Mouse (Mus musculus) neural tube, embryonic 12.5 days (tissue): ENCODE measurements around the gene Mecr. TPM values are rescaled to one million over a fixed set of nuclear protein-coding genes. Genes with fewer than 3 reads are reported as not detected.
A peak's percentile ranks its signal among the peaks of the same experiment; 100 is the strongest.

Source experiments
- ATAC-seq: fragments of 200-750 bp; cut with Nextera tagmentation; 2 replicates; pipeline ENCODE4 v1.8.0; 2017; ENCODE audit warnings: low read depth, mild to moderate bottlenecking, moderate TSS enrichment, moderate library complexity; ENCODE audit not compliant: low FRiP score
- H3K27ac ChIP-seq: fragments of 300-500 bp; sonication (generic); 2 replicates; pipeline ENCODE4 v1.5.1; 2016
- H3K27me3 ChIP-seq: fragments of 300-500 bp; sonication (generic); replicated peaks from 2 replicates; pipeline ENCODE4 v1.6.1; 2016; ENCODE audit warnings: mild to moderate bottlenecking
- H3K36me3 ChIP-seq: fragments of 300-500 bp; sonication (generic); 2 replicates; pipeline ENCODE4 v1.6.1; 2016; ENCODE audit warnings: mild to moderate bottlenecking
- H3K4me1 ChIP-seq: fragments of 300-500 bp; sonication (generic); 2 replicates; pipeline ENCODE4 v1.6.1; 2016
- H3K4me2 ChIP-seq: fragments of 300-500 bp; sonication (generic); replicated peaks from 2 replicates; pipeline ENCODE4 v1.6.1; 2016; ENCODE audit warnings: mild to moderate bottlenecking
- H3K4me3 ChIP-seq: fragments of 300-500 bp; sonication (generic); 2 replicates; pipeline ENCODE4 v1.5.1; 2016
- H3K9ac ChIP-seq: fragments of 300-500 bp; sonication (generic); 2 replicates; pipeline ENCODE4 v1.6.1; 2016; ENCODE audit warnings: mild to moderate bottlenecking
- H3K9me3 ChIP-seq: fragments of 300-500 bp; sonication (generic); 2 replicates; pipeline ENCODE4 v1.6.1; 2016; ENCODE audit warnings: mild to moderate bottlenecking
- WGBS: fragments of 180-500 bp; shearing (Covaris S2); methylation state at CpG from one replicate; pipeline ENCODE4 v1.1.7; 2016; 5-methylcytosine and 5-hydroxymethylcytosine counted together
- polyA plus RNA-seq: library from polyadenylated mRNA; unstranded; fragments of >200 nt; fragmentation: Nextera tagmentation; extraction: Ambion mirVana; gene quantifications from 2 replicates; pipeline ENCODE4 v1.2.1, GENCODE M21; 2016

Gene Mecr
- polyA plus RNA-seq, 1 experiment from 2014 or later: 36.4 TPM

DNA sequence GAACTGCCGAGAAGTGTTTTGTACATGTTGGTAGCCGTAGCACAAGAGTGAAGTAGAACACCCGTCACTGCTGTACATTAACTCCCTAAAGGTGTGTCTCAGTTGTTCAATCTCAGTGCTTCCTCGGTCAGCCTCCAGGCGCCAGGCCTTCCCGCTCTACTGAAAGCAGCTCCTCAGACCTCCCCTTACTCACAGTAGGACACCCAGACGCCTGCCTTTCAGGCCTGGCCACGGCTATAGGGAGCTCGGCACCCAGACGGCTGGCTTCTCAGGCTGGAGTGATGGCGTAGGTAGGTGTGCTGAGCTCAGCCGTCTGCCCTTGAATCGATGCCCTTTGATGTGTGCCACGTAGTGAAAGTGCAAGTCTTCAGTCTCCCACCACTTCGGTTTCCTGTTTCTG lies 57.8 kb downstream of the Mecr start:
- H3K4me3 ChIP-seq: no peak overlapping the region
- H3K4me2 ChIP-seq: no peak overlapping the region
- no peak for ATAC-seq
- H3K9me3 ChIP-seq: no peaks in the 10 kb centered on the region
- H3K27me3 ChIP-seq: no peaks in the 10 kb centered on the region
- 94% methylated on average over 15 of the region's 15 CpGs for WGBS
- H3K27ac ChIP-seq: no peak overlapping the region
- H3K36me3 ChIP-seq: peaks cover 67% of the 10 kb centered on the region
- H3K9ac ChIP-seq: no peak overlapping the region
- H3K4me1 ChIP-seq: no peaks in the 10 kb centered on the region

GRCm38 (mm10) chr4:131904478-131904877 lies 61.2 kb downstream of the Mecr start:
- no peak overlapping the region for H3K4me2 ChIP-seq
- 62% methylated on average over 8 of the region's 8 CpGs for WGBS
- no peak overlapping the region for H3K4me3 ChIP-seq
- H3K4me1 ChIP-seq: 0 out of 2 replicates have a peak, but pooled peaks cover 2% of the 10 kb centered on the region
- H3K9me3 ChIP-seq: no peaks in the 10 kb centered on the region
- peaks cover 45% of the 10 kb centered on the region for H3K36me3 ChIP-seq
- ATAC-seq: no peak
- H3K27me3 ChIP-seq: no peaks in the 10 kb centered on the region
- no peak overlapping the region for H3K27ac ChIP-seq
- H3K9ac ChIP-seq: no peak overlapping the region

DNA sequence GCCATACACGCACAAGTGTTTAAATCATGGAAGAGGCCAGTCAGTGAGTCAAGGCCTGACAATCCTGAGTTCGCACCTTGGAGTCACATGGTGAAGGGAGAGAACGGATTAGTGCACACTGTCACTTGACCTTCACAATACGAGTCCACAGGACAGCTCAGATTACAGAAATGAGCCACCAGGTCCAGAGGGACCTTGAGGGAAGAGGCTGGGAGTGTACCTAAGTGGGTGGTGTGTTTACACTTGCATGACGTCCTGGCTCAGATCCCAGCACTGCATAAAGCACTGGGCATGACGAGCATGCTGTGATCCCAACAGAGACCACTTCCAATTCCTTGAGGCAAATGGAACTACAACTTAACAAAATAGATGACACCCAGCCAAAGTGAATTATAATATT lies 63.2 kb downstream of the Mecr start:
- no peaks in the 10 kb centered on the region for H3K27me3 ChIP-seq
- H3K36me3 ChIP-seq: peaks cover 26% of the 10 kb centered on the region
- H3K4me3 ChIP-seq: no peak overlapping the region
- no peak overlapping the region for H3K4me2 ChIP-seq
- no peak overlapping the region for H3K27ac ChIP-seq
- WGBS: 77% methylated on average over 6 of the region's 6 CpGs
- peaks cover 18% of the 10 kb centered on the region for H3K4me1 ChIP-seq
- ATAC-seq: no peak
- no peak overlapping the region for H3K9ac ChIP-seq
- no peaks in the 10 kb centered on the region for H3K9me3 ChIP-seq

- ATAC-seq: no peak
- Histone ChIP-seq H3K36me3 (peaks cover 13% of the 10 kb centered on the region; the same call in 1 of the 2 replicates), H3K9me3 (no peaks in the 10 kb centered on the region), H3K27me3 (peaks cover 9% of the 10 kb centered on the region), H3K4me1 (peaks cover 18% of the 10 kb centered on the region), H3K27ac (no peak overlapping the region), H3K4me2 (no peak overlapping the region), H3K9ac (no peak overlapping the region), H3K4me3 (no peak overlapping the region)
- 98% methylated on average over 3 of the region's 3 CpGs for WGBS
Measured at GRCm38 (mm10) chr4:131907912-131908311, 64.6 kb downstream of the Mecr start.

DNA sequence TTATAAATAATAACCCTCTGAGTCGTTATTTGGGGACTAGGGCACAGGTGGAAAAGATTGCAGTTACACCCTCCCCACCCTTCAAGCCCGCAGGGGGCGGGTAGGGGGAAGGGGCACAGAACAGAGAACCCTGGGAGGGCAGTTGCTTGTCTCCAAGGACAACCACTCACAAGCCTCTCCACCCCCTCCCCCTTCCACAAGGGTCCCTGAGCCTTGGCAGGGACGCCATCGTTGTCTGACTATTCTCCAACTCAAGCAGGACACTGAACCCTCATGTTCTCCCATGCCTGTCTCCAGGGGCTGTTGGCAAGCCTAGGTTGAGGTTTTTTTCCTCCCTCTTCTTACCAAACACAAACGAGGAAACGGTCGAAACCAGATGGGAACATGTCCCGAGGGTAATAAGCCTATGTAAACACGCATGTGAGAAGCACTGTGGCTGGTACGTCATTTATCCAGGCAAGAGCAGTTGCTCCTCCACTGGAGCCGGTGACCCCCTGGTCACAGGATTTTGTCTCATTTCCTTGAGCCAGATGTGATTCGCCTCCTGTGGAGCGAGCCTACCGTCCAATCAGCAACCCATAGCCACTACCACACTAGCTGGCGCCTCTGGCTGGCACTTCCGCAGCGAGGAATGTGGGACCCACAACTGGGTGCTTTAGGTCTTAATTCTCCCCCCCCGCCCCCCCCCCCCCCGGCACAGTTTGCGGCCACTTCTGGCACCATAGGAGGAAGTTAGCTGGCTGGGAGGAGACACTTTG lies 67.1 kb downstream of the Mecr start:
- H3K4me3 ChIP-seq: no peak overlapping the region
- peaks cover 36% of the 10 kb centered on the region for H3K4me1 ChIP-seq
- peaks cover 19% of the 10 kb centered on the region for H3K27me3 ChIP-seq
- H3K9me3 ChIP-seq: no peaks in the 10 kb centered on the region
- no peak overlapping the region for H3K27ac ChIP-seq
- H3K9ac ChIP-seq: no peak overlapping the region
- ATAC-seq: peak; percentile 56; the same call in 1 of the 2 replicates
- WGBS: 19% methylated on average over 18 of the region's 21 CpGs
- peak overlapping the region; percentile 34 for H3K4me2 ChIP-seq
- H3K36me3 ChIP-seq: 0 out of 2 replicates have a peak, but pooled peaks cover 3% of the 10 kb centered on the region

DNA sequence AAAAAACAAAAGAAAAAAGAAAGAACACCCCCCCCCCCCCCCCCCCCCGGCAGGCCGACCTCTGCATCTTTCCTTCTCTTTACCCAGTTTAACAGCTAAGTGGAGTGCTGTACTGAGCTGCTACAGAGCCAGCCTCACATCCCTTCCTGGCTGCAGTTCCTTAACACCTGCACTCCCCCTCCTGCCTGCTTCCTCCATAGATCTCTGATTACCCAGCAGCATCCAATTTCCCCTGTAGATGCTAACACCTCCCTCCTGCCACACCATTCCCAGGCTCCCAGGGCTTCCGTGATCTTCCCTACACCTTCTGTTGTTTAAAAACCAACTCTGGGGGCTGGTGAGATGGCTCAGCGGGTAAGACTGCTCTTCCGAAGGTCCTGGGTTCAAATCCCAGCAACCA lies 68.3 kb downstream of the Mecr start:
- Histone ChIP-seq H3K36me3 (no peaks in the 10 kb centered on the region), H3K4me1 (peaks cover 47% of the 10 kb centered on the region), H3K27me3 (peaks cover 30% of the 10 kb centered on the region), H3K4me2 (no peak overlapping the region), H3K9ac (no peak overlapping the region), H3K4me3 (no peak overlapping the region), H3K27ac (no peak overlapping the region), H3K9me3 (no peaks in the 10 kb centered on the region)
- no peak for ATAC-seq
- 48% methylated on average over 4 of the region's 5 CpGs for WGBS

DNA sequence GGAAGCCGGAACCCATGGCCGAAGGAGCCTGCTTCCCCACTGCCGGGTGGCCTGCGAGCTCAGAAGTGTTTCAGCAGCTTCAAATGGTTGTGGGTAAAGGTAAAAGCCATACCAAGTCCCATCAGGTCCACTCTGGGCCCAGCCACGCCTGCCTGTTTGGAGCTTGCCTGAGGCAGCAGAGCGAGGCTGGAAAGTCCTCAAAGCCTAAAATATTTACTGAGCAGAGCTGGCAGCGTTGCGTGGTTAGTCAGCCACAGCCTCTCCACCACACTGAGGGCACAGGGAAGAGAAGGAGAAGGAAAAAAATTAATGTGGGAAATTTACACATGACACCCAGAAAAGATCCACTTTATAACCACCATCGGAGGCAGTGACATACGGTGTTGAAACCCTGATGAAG lies 70.3 kb downstream of the Mecr start:
- ATAC-seq: no peak
- 60% methylated on average over 10 of the region's 10 CpGs for WGBS
- peaks cover 49% of the 10 kb centered on the region for H3K4me1 ChIP-seq

GRCm38 (mm10) chr4:131914046-131914643 lies 70.9 kb downstream of the Mecr start:
- ATAC-seq: no peak
- H3K9ac ChIP-seq: no peak overlapping the region
- no peaks in the 10 kb centered on the region for H3K36me3 ChIP-seq
- H3K4me2 ChIP-seq: 0 out of 2 replicates have a peak overlapping the region, but pooled peaks have one; percentile 9
- H3K4me1 ChIP-seq: peaks cover 55% of the 10 kb centered on the region
- H3K4me3 ChIP-seq: no peak overlapping the region
- no peak overlapping the region for H3K27ac ChIP-seq
- H3K9me3 ChIP-seq: no peaks in the 10 kb centered on the region
- H3K27me3 ChIP-seq: peaks cover 55% of the 10 kb centered on the region
- WGBS: 10% methylated on average over 9 of the region's 9 CpGs

More for the DNA sequence above, 70.3 kb downstream of the Mecr start:
- Histone ChIP-seq H3K27me3 (peaks cover 49% of the 10 kb centered on the region), H3K9ac (no peak overlapping the region), H3K4me3 (no peak overlapping the region), H3K4me2 (no peak overlapping the region), H3K36me3 (no peaks in the 10 kb centered on the region), H3K27ac (no peak overlapping the region), H3K9me3 (no peaks in the 10 kb centered on the region)

GRCm38 (mm10) chr4:131914891-131915469 lies 71.7 kb downstream of the Mecr start:
- H3K4me1 ChIP-seq: peaks cover 51% of the 10 kb centered on the region
- no peak overlapping the region; the same call in none of the 2 replicates for H3K4me3 ChIP-seq
- H3K9me3 ChIP-seq: no peaks in the 10 kb centered on the region
- peaks cover 63% of the 10 kb centered on the region for H3K27me3 ChIP-seq
- no peaks in the 10 kb centered on the region for H3K36me3 ChIP-seq
- WGBS: under 1% methylated on average over 31 of the region's 31 CpGs
- H3K4me2 ChIP-seq: peak overlapping the region; percentile 59
- H3K9ac ChIP-seq: peak overlapping the region; percentile 42; the same call in 1 of the 2 replicates
- no peak overlapping the region for H3K27ac ChIP-seq
- no peak for ATAC-seq

DNA sequence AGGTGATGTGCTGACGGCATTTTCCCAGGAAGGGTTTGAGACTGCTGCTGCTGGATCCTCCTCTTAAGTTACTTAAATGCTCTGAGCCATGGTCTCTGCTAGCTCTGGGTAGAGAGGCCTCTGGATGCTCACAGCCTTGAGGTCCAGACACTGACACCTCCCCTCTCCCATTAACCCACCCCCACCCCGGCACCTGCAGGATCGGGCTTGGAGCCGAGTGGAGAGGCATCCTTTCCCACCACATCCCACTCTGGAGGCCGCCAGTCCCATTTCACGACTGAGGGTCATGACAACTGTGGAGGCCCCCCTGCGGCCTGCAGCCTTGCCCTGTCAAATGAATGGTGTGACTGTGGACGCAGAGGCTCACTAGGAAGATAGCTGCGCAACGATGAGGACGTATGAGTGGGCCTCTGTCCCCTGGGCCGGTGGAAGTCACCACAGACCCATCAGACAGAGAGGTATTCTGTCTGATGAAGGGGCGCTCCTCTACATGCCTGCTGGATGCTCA lies 72.6 kb downstream of the Mecr start:
- 0 out of 2 replicates have a peak, but pooled peaks have one; percentile 19 for ATAC-seq
- peaks cover 72% of the 10 kb centered on the region for H3K27me3 ChIP-seq
- no peak overlapping the region; the same call in 1 of the 2 replicates for H3K4me3 ChIP-seq
- WGBS: 16% methylated on average over 13 of the region's 13 CpGs
- no peaks in the 10 kb centered on the region for H3K36me3 ChIP-seq
- H3K27ac ChIP-seq: no peak overlapping the region
- H3K4me2 ChIP-seq: peak overlapping the region; percentile 59
- no peaks in the 10 kb centered on the region for H3K9me3 ChIP-seq
- peaks cover 51% of the 10 kb centered on the region for H3K4me1 ChIP-seq
- no peak overlapping the region for H3K9ac ChIP-seq

DNA sequence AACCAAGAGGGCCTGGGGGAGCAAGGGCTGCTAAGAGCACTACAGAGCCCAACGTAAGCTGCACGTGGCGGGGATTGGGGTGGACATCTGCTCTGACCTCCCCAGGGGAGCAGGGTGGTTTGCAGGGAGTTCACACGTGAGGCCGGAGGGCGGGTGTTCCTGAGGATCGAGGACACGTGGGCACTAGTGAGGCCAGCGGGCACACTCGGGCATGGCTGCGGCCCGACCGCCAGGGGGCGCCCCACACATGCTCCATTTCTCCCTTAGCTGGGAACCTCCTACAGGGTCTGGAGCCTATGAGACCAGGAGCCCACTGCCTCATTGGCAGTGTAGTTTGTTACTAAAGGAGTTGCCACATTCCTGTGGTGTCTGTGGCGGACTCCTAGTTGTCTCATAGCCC lies 73.2 kb downstream of the Mecr start:
- peaks cover 78% of the 10 kb centered on the region for H3K27me3 ChIP-seq
- peaks cover 54% of the 10 kb centered on the region for H3K4me1 ChIP-seq

DNA sequence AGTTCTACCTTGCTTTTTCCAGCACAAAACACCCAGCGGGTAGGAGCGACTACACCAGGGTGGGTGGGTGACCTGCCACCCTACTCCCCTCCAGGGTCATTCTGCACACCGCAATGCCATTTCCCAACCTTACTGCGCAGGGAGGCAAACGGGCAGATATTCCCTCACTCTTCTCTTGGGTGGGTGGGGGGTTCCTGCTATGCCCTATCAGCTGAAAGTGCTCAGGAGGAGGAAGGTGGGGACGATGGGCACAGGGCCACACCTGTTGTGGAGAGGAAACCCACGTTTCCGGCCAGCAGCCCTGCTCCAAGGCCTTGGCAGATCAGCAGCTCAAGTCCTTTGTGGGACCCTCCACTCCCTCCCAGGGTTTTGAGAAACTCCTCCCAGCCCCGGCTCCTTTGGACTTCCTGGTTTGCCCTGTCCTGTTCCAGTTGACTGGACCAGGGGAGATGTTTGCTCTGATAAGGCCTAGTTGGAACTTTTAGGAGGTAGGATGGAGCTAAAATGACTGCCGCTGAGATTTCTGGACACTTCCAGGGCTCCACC lies 73.8 kb downstream of the Mecr start:
- Histone ChIP-seq H3K27me3 (peaks cover 83% of the 10 kb centered on the region), H3K4me3 (no peak overlapping the region), H3K4me1 (peaks cover 61% of the 10 kb centered on the region), H3K4me2 (no peak overlapping the region), H3K9me3 (no peaks in the 10 kb centered on the region), H3K36me3 (no peaks in the 10 kb centered on the region), H3K27ac (no peak overlapping the region), H3K9ac (no peak overlapping the region)
- WGBS: 78% methylated on average over 10 of the region's 10 CpGs
- no peak for ATAC-seq

More for the DNA sequence above, 73.2 kb downstream of the Mecr start:
- no peak overlapping the region for H3K27ac ChIP-seq
- no peak overlapping the region for H3K9ac ChIP-seq
- no peak overlapping the region for H3K4me3 ChIP-seq
- WGBS: 5% methylated on average over 15 of the region's 15 CpGs
- ATAC-seq: 0 out of 2 replicates have a peak, but pooled peaks have one; percentile 19
- H3K9me3 ChIP-seq: no peaks in the 10 kb centered on the region
- H3K36me3 ChIP-seq: no peaks in the 10 kb centered on the region
- H3K4me2 ChIP-seq: peak overlapping the region; percentile 59
